Mouse (Mus musculus) ovary, adult 18-20 months (tissue): ENCODE results near the gene Zfp202.

ENCODE experiments used
- DNase-seq: peaks from one replicate; pipeline ENCODE4 v3.0.0; 2022; ENCODE audit warnings: low spot score, mixed read lengths

Gene Zfp202

GRCm38 (mm10) chr9:40240311-40240710, 48.2 kb downstream of the Zfp202 start:
- DNase-seq, result no peak

GRCm38 (mm10) chr9:40241223-40241801, 49.2 kb downstream of the Zfp202 start:
- peak; percentile 17 for DNase-seq

- DNase-seq, result no peak
Observed at GRCm38 (mm10) chr9:40241951-40242888, 50.1 kb downstream of the Zfp202 start.

GRCm38 (mm10) chr9:40245466-40245865, 53.4 kb downstream of the Zfp202 start:
- no peak for DNase-seq

- DNase-seq, result no peak
Observed at GRCm38 (mm10) chr9:40245974-40246665, 54.0 kb downstream of the Zfp202 start.

GRCm38 (mm10) chr9:40246702-40247101, 54.6 kb downstream of the Zfp202 start:
- DNase-seq, result no peak

GRCm38 (mm10) chr9:40249106-40249505, 57.0 kb downstream of the Zfp202 start:
- DNase-seq, result no peak

- DNase-seq, result no peak
Observed at GRCm38 (mm10) chr9:40252459-40252858, 60.3 kb downstream of the Zfp202 start.
